Mouse (Mus musculus) testis, adult 2 months (tissue): ENCODE results near the gene Pgpep1.

ENCODE experiments used
- CTCF ChIP-seq: fragments of 200-500 bp; IDR thresholded peaks from 2 replicates; pipeline ENCODE4 v1.5.1; 2012; ENCODE audit warnings: low read depth, mild to moderate bottlenecking, inconsistent platforms, low read length, moderate library complexity; ENCODE audit not compliant: control insufficient read depth, insufficient read depth, insufficient replicate concordance
- POLR2A ChIP-seq: fragments of 200-500 bp; IDR thresholded peaks from 2 replicates; pipeline ENCODE4 v1.6.1; 2012; ENCODE audit warnings: low read depth, mild to moderate bottlenecking, inconsistent platforms, low read length, moderate library complexity; ENCODE audit not compliant: control insufficient read depth

- no peak for TF ChIP-seq CTCF
- no peak for TF ChIP-seq POLR2A
Observed at GRCm38 (mm10) chr8:70672325-70673078, 12.3 kb upstream of the Pgpep1 start.
